Mouse (Mus musculus) brown adipose tissue, adult 24 weeks (tissue): ENCODE data around the gene Adcy1. TPM values are rescaled to one million over a fixed set of nuclear protein-coding genes. Genes with fewer than 3 reads are reported as not detected.

ENCODE experiments used
- H3K27ac ChIP-seq: fragments of 200-500 bp; replicated peaks from 2 replicates; pipeline ENCODE4 v1.5.1; 2012; ENCODE audit warnings: low read depth, mild to moderate bottlenecking, low read length
- H3K4me1 ChIP-seq: fragments of 200-500 bp; 2 replicates; pipeline ENCODE4 v1.6.1; 2012; ENCODE audit warnings: low read length, mixed read lengths; ENCODE audit not compliant: control insufficient read depth, insufficient read depth, insufficient read length
- H3K4me3 ChIP-seq: fragments of 200-500 bp; 2 replicates; pipeline ENCODE4 v1.5.1; 2012; ENCODE audit warnings: low read depth, mild to moderate bottlenecking, low read length, moderate library complexity; ENCODE audit not compliant: insufficient read depth
- polyA plus RNA-seq: library from polyadenylated mRNA; stranded (reverse); fragments of >200 nt; gene quantifications from 2 replicates; pipeline ENCODE4 v1.2.4, GENCODE M21; 2012; ENCODE audit not compliant: missing spikeins, insufficient read depth, insufficient read length

Adcy1 gene
- polyA plus RNA-seq, 1 experiment: not detected

GRCm38 (mm10) chr11:7063681-7064267 lies 485 bp downstream of the Adcy1 start:
- Histone ChIP-seq H3K4me3 (no peak overlapping the region; the same call in 1 of the 2 replicates), H3K27ac (no peak overlapping the region), H3K4me1 (no peaks in the 10 kb centered on the region)

GRCm38 (mm10) chr11:7064484-7065185 lies 1.3 kb downstream of the Adcy1 start:
- H3K4me3 ChIP-seq: no peak overlapping the region
- H3K27ac ChIP-seq: no peak overlapping the region
- no peaks in the 10 kb centered on the region for H3K4me1 ChIP-seq

GRCm38 (mm10) chr11:7065388-7065787 lies 2.1 kb downstream of the Adcy1 start:
- H3K4me1 ChIP-seq: no peaks in the 10 kb centered on the region
- H3K27ac ChIP-seq: no peak overlapping the region
- H3K4me3 ChIP-seq: no peak overlapping the region

- Histone ChIP-seq H3K27ac (no peak overlapping the region), H3K4me1 (no peaks in the 10 kb centered on the region), H3K4me3 (no peak overlapping the region)
These were observed 2.6 kb downstream of the Adcy1 start for GRCm38 (mm10) chr11:7065876-7066275.

- no peak overlapping the region for H3K4me3 ChIP-seq
- H3K27ac ChIP-seq: no peak overlapping the region
- H3K4me1 ChIP-seq: no peaks in the 10 kb centered on the region
These were observed 4.0 kb downstream of the Adcy1 start for GRCm38 (mm10) chr11:7067263-7067662.

GRCm38 (mm10) chr11:7068479-7069235 lies 5.4 kb downstream of the Adcy1 start:
- Histone ChIP-seq H3K4me1 (no peaks in the 10 kb centered on the region), H3K27ac (no peak overlapping the region), H3K4me3 (no peak overlapping the region)

- H3K4me1 ChIP-seq: no peaks in the 10 kb centered on the region
- no peak overlapping the region for H3K27ac ChIP-seq
- H3K4me3 ChIP-seq: no peak overlapping the region
These were observed 6.5 kb downstream of the Adcy1 start for GRCm38 (mm10) chr11:7069762-7070161.

- H3K4me3 ChIP-seq: no peak overlapping the region
- no peak overlapping the region for H3K27ac ChIP-seq
- H3K4me1 ChIP-seq: no peaks in the 10 kb centered on the region
These were observed 8.3 kb downstream of the Adcy1 start for GRCm38 (mm10) chr11:7071617-7072016.

GRCm38 (mm10) chr11:7073556-7073955 lies 10.3 kb downstream of the Adcy1 start:
- Histone ChIP-seq H3K4me3 (no peak overlapping the region), H3K4me1 (no peaks in the 10 kb centered on the region), H3K27ac (no peak overlapping the region)

- H3K27ac ChIP-seq: no peak overlapping the region
- H3K4me1 ChIP-seq: no peaks in the 10 kb centered on the region
- H3K4me3 ChIP-seq: no peak overlapping the region
These were observed 13.2 kb downstream of the Adcy1 start for GRCm38 (mm10) chr11:7076510-7076909.

- no peak overlapping the region for H3K4me3 ChIP-seq
- no peak overlapping the region for H3K27ac ChIP-seq
- no peaks in the 10 kb centered on the region for H3K4me1 ChIP-seq
These were observed 18.6 kb downstream of the Adcy1 start for GRCm38 (mm10) chr11:7081893-7082292.

GRCm38 (mm10) chr11:7083911-7084310 lies 20.6 kb downstream of the Adcy1 start:
- Histone ChIP-seq H3K27ac (no peak overlapping the region), H3K4me3 (no peak overlapping the region), H3K4me1 (no peaks in the 10 kb centered on the region)

- Histone ChIP-seq H3K4me3 (no peak overlapping the region), H3K27ac (no peak overlapping the region), H3K4me1 (no peaks in the 10 kb centered on the region)
These were observed 21.9 kb downstream of the Adcy1 start for GRCm38 (mm10) chr11:7085184-7085583.

GRCm38 (mm10) chr11:7091120-7091519 lies 27.8 kb downstream of the Adcy1 start:
- no peak overlapping the region for H3K4me3 ChIP-seq
- no peak overlapping the region for H3K27ac ChIP-seq
- H3K4me1 ChIP-seq: no peaks in the 10 kb centered on the region

- H3K27ac ChIP-seq: no peak overlapping the region
- no peak overlapping the region for H3K4me3 ChIP-seq
- no peaks in the 10 kb centered on the region for H3K4me1 ChIP-seq
These were observed 31.6 kb downstream of the Adcy1 start for GRCm38 (mm10) chr11:7094844-7095243.
